Mouse (Mus musculus): ENCODE measurements around the gene Cish. TPM values are rescaled to one million over a fixed set of nuclear protein-coding genes. Genes with fewer than 3 reads are reported as not detected.
A peak's percentile ranks its signal among the peaks of the same experiment; 100 is the strongest.

Cish gene
- polyA plus RNA-seq, 1 experiment from 2014 or later = 3.7 TPM

DNA sequence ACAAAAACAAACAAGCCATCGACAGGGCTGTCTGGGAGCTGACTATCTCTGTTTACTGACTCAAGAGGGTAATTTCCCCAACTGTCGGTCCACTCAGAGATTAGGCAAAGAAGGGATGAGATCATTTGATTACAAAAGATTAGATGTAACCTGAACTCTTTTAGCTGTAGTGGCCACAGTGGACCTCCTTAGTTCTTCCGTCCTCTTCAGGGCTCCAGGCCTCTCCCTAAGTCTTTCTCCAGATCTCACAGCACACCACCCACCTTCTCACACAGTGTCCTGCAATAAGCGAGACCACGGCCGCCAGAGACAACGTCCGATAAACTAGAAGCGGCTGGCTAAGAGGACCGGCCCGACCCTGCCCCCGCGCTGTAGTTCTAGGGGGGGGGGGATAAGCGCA, 215 bp downstream of the Cish start:
- Histone ChIP-seq H3K4me1 (ENCODE audit: control insufficient read depth, insufficient read depth, low read length) (no peaks in the 10 kb centered on the region), H3K4me3 (ENCODE audit: low read depth, low read length) (peak overlapping the region; percentile 53), H3K27me3 (ENCODE audit: control insufficient read depth, insufficient read depth, low read length) (0 out of 2 replicates have a peak, but pooled peaks cover 2% of the 10 kb centered on the region), H3K27ac (replicated peaks; ENCODE audit: low read depth, low read length) (no peak overlapping the region), H3K36me3 (replicated peaks; ENCODE audit: control insufficient read depth, insufficient read depth, low read depth, low read length) (no peaks in the 10 kb centered on the region), H3K9me3 (replicated peaks; ENCODE audit: control insufficient read depth, low read length) (no peaks in the 10 kb centered on the region), H3K4me2 (ENCODE audit: low read depth, low read length) (peak overlapping the region; percentile 55), H3K9ac (replicated peaks; ENCODE audit: low read length) (peak overlapping the region; percentile 46; the same call in 1 of the 2 replicates)
- DNase-seq (ENCODE audit: low spot score) (no peak), ATAC-seq (replicated peaks; ENCODE audit: insufficient number of reproducible peaks, low FRiP score, low TSS enrichment, low read depth) (peak; percentile 31)
- 8% methylated on average over 13 of the region's 14 CpGs for WGBS

DNA sequence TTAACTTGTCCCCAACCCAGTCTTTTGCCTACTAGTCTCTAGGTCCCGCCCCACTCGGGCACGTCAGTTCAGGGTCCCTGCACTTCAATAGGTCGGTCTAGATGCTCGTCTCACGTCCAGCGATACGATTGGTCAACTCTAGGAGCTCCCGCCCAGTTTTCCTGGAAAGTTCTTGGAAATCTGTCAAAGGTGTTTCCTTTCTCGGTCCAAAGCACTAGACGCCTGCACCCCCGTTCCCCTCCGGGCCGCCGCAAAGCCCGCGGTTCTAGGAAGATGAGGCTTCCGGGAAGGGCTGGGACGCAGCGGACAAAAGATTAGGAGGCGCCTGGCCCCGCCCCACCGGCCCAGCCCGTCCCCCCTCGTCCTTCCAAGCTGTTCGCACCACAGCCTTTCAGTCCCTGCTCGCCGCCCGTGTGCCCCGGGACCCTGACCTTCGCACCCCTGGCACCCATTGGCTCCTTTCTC, 707 bp downstream of the Cish start:
- Histone ChIP-seq H3K4me2 (ENCODE audit: low read depth, low read length) (peak overlapping the region; percentile 79), H3K27ac (replicated peaks; ENCODE audit: low read depth, low read length) (no peak overlapping the region), H3K4me1 (ENCODE audit: control insufficient read depth, insufficient read depth, low read length) (no peaks in the 10 kb centered on the region), H3K36me3 (replicated peaks; ENCODE audit: control insufficient read depth, insufficient read depth, low read depth, low read length) (no peaks in the 10 kb centered on the region), H3K4me3 (ENCODE audit: low read depth, low read length) (peak overlapping the region; percentile 53), H3K9me3 (replicated peaks; ENCODE audit: control insufficient read depth, low read length) (no peaks in the 10 kb centered on the region), H3K27me3 (ENCODE audit: control insufficient read depth, insufficient read depth, low read length) (0 out of 2 replicates have a peak, but pooled peaks cover 2% of the 10 kb centered on the region), H3K9ac (replicated peaks; ENCODE audit: low read length) (peak overlapping the region; percentile 54)
- under 1% methylated on average over 31 of the region's 31 CpGs for WGBS
- peak; percentile 96 for DNase-seq (ENCODE audit: low spot score)
- ATAC-seq (replicated peaks; ENCODE audit: insufficient number of reproducible peaks, low FRiP score, low TSS enrichment, low read depth) = peak; percentile 95

DNA sequence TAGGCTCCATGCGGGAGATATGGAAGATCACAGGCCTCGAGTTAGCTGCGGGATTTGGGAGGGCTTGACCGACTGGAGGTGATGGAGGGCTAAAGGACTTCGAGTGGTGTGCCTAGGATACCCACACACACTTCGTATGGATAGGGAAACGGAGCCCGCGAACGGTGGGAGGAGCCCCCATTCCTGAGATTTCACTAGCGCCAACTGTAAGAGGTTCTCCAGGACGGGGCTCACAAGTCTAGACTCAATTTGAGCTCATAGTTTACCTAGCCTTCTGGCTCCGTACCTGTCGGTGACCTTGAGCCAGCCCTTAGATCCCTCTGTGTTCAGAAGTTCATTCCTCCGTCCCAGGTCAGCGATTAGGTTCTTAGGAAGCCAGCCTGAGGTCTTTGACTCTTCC, 1.2 kb downstream of the Cish start:
- Histone ChIP-seq H3K9me3 (replicated peaks; ENCODE audit: control insufficient read depth, low read length) (no peaks in the 10 kb centered on the region), H3K27ac (replicated peaks; ENCODE audit: low read depth, low read length) (no peak overlapping the region), H3K9ac (replicated peaks; ENCODE audit: low read length) (peak overlapping the region; percentile 54), H3K4me2 (ENCODE audit: low read depth, low read length) (peak overlapping the region; percentile 79), H3K4me1 (ENCODE audit: control insufficient read depth, insufficient read depth, low read length) (no peaks in the 10 kb centered on the region), H3K27me3 (ENCODE audit: control insufficient read depth, insufficient read depth, low read length) (0 out of 2 replicates have a peak, but pooled peaks cover 2% of the 10 kb centered on the region), H3K4me3 (ENCODE audit: low read depth, low read length) (peak overlapping the region; percentile 53), H3K36me3 (replicated peaks; ENCODE audit: control insufficient read depth, insufficient read depth, low read depth, low read length) (no peaks in the 10 kb centered on the region)
- no peak for ATAC-seq (replicated peaks; ENCODE audit: insufficient number of reproducible peaks, low FRiP score, low TSS enrichment, low read depth)
- 12% methylated on average over 16 of the region's 16 CpGs for WGBS
- peak; percentile 32 for DNase-seq (ENCODE audit: low spot score)

DNA sequence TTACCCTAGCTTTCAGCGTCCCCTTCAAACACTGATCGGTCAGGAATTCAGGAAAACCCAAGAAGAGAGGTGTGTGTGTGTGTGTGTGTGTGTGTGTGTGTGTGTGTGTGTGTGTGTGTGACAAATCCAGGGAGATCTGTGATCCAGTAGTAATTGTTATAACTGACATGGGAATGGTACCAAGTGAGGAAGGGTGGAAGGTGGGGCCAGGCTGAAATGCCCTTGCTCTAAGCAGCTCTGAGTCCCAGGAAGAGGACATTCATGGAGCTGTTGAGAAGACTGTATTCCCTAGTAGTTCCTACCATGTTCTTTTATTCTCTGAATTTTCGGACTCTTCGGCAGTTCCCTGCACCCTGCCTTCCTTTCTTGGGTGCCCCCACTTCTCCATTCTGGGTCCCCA, 1.8 kb downstream of the Cish start:
- no peaks in the 10 kb centered on the region for H3K9me3 ChIP-seq (replicated peaks; ENCODE audit: control insufficient read depth, low read length)
- no peak for ATAC-seq (replicated peaks; ENCODE audit: insufficient number of reproducible peaks, low FRiP score, low TSS enrichment, low read depth)
- H3K4me2 ChIP-seq (ENCODE audit: low read depth, low read length) = peak overlapping the region; percentile 5; the same call in 1 of the 2 replicates
- H3K27ac ChIP-seq (replicated peaks; ENCODE audit: low read depth, low read length) = no peak overlapping the region
- H3K4me3 ChIP-seq (ENCODE audit: low read depth, low read length) = peak overlapping the region; percentile 53
- H3K9ac ChIP-seq (replicated peaks; ENCODE audit: low read length) = no peak overlapping the region; the same call in 1 of the 2 replicates
- DNase-seq (ENCODE audit: low spot score) = no peak
- no peaks in the 10 kb centered on the region for H3K36me3 ChIP-seq (replicated peaks; ENCODE audit: control insufficient read depth, insufficient read depth, low read depth, low read length)
- 0 out of 2 replicates have a peak, but pooled peaks cover 2% of the 10 kb centered on the region for H3K27me3 ChIP-seq (ENCODE audit: control insufficient read depth, insufficient read depth, low read length)
- no peaks in the 10 kb centered on the region for H3K4me1 ChIP-seq (ENCODE audit: control insufficient read depth, insufficient read depth, low read length)
- 80% methylated on average over 4 of the region's 4 CpGs for WGBS

DNA sequence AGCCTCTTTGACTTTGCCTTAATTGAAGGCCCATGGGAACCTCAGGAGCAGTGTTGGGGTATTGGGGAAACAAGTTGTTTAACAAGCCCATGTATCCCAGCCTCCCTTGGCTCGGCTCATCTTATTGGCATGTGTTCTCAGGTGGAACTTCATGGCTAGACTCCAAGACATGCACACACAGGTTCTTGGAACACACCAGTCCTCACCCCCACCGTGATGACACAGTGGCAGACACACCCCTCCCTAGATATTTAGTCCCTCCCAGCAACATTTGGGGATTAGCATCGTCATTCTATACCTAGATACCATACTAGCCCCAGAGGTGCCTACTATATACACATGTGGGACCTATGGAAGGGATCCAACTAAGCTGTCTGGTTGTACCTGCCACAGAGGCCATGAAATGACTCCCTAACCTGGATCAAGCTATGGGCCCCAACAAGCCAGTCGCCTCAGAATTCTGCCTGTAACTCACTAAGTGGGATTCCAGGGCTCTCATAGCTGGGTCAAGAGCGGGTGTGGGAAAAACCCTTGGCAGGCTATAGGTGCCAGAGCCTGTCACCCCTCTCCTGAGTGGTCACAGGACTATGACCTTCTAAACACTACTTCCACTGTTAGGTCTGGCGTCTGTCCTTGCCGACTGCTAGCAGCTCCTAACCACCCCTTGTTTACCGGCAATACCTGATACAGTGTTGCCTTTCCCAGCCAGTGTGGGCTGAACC, 2.4 kb downstream of the Cish start:
- no peaks in the 10 kb centered on the region for H3K4me1 ChIP-seq (ENCODE audit: control insufficient read depth, insufficient read depth, low read length)
- DNase-seq (ENCODE audit: low spot score) = no peak
- 81% methylated on average over 8 of the region's 8 CpGs for WGBS
- no peak overlapping the region for H3K4me3 ChIP-seq (ENCODE audit: low read depth, low read length)
- no peak overlapping the region for H3K9ac ChIP-seq (replicated peaks; ENCODE audit: low read length)
- H3K4me2 ChIP-seq (ENCODE audit: low read depth, low read length) = peak overlapping the region; percentile 5; the same call in 1 of the 2 replicates
- H3K27me3 ChIP-seq (ENCODE audit: control insufficient read depth, insufficient read depth, low read length) = no peaks in the 10 kb centered on the region
- H3K27ac ChIP-seq (replicated peaks; ENCODE audit: low read depth, low read length) = no peak overlapping the region
- ATAC-seq (replicated peaks; ENCODE audit: insufficient number of reproducible peaks, low FRiP score, low TSS enrichment, low read depth) = no peak
- H3K36me3 ChIP-seq (replicated peaks; ENCODE audit: control insufficient read depth, insufficient read depth, low read depth, low read length) = no peaks in the 10 kb centered on the region
- H3K9me3 ChIP-seq (replicated peaks; ENCODE audit: control insufficient read depth, low read length) = no peaks in the 10 kb centered on the region

DNA sequence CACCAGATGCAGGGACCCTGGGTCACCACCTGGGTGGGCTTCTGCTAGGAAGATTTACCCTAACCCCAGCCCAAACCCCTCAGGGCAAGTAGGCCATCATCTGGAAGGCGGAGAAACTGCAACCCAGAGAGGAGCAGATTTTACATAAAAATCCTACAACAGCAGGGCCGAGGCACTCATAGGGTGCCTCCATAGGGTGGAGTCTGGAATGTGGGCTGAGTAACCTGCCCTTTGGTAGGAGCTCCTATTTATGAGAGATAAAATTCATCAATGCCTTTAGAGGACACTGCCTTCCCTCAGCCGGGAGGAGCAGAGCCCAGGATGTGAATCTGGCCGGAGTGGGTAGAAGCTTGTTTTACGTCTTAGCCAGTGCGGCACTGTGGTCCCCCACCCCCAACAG, 3.0 kb downstream of the Cish start:
- H3K4me2 ChIP-seq (ENCODE audit: low read depth, low read length) = no peak overlapping the region
- no peak overlapping the region for H3K27ac ChIP-seq (replicated peaks; ENCODE audit: low read depth, low read length)
- no peaks in the 10 kb centered on the region for H3K27me3 ChIP-seq (ENCODE audit: control insufficient read depth, insufficient read depth, low read length)
- no peak overlapping the region for H3K9ac ChIP-seq (replicated peaks; ENCODE audit: low read length)
- ATAC-seq (replicated peaks; ENCODE audit: insufficient number of reproducible peaks, low FRiP score, low TSS enrichment, low read depth) (no peak), DNase-seq (ENCODE audit: low spot score) (no peak)
- no peak overlapping the region for H3K4me3 ChIP-seq (ENCODE audit: low read depth, low read length)
- no peaks in the 10 kb centered on the region for H3K36me3 ChIP-seq (replicated peaks; ENCODE audit: control insufficient read depth, insufficient read depth, low read depth, low read length)
- WGBS = 85% methylated on average over 6 of the region's 6 CpGs
- no peaks in the 10 kb centered on the region for H3K4me1 ChIP-seq (ENCODE audit: control insufficient read depth, insufficient read depth, low read length)
- H3K9me3 ChIP-seq (replicated peaks; ENCODE audit: control insufficient read depth, low read length) = no peaks in the 10 kb centered on the region

DNA sequence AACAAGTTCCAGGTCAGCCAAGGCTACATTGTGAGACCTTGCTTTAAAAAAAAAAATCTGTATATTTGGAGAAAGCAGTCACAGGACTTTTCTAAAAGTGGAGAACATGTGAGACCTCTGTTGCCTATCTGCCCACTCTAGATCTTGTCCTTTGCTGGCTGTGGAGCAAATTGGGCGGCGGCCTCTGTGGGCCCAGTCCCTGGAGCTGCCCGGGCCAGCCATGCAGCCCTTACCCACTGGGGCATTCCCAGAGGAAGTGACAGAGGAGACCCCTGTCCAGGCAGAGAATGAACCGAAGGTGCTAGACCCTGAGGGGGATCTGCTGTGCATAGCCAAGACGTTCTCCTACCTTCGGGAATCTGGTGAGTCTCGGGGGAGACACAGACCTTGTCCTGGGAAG, 4.0 kb downstream of the Cish start:
- H3K9me3 ChIP-seq (replicated peaks; ENCODE audit: control insufficient read depth, low read length) = no peaks in the 10 kb centered on the region
- no peak overlapping the region for H3K27ac ChIP-seq (replicated peaks; ENCODE audit: low read depth, low read length)
- no peak overlapping the region for H3K9ac ChIP-seq (replicated peaks; ENCODE audit: low read length)
- H3K36me3 ChIP-seq (replicated peaks; ENCODE audit: control insufficient read depth, insufficient read depth, low read depth, low read length) = no peaks in the 10 kb centered on the region
- 86% methylated on average over 7 of the region's 7 CpGs for WGBS
- no peaks in the 10 kb centered on the region for H3K4me1 ChIP-seq (ENCODE audit: control insufficient read depth, insufficient read depth, low read length)
- H3K27me3 ChIP-seq (ENCODE audit: control insufficient read depth, insufficient read depth, low read length) = no peaks in the 10 kb centered on the region
- H3K4me2 ChIP-seq (ENCODE audit: low read depth, low read length) = no peak overlapping the region
- no peak for DNase-seq (ENCODE audit: low spot score)
- no peak overlapping the region for H3K4me3 ChIP-seq (ENCODE audit: low read depth, low read length)
- no peak for ATAC-seq (replicated peaks; ENCODE audit: insufficient number of reproducible peaks, low FRiP score, low TSS enrichment, low read depth)

DNA sequence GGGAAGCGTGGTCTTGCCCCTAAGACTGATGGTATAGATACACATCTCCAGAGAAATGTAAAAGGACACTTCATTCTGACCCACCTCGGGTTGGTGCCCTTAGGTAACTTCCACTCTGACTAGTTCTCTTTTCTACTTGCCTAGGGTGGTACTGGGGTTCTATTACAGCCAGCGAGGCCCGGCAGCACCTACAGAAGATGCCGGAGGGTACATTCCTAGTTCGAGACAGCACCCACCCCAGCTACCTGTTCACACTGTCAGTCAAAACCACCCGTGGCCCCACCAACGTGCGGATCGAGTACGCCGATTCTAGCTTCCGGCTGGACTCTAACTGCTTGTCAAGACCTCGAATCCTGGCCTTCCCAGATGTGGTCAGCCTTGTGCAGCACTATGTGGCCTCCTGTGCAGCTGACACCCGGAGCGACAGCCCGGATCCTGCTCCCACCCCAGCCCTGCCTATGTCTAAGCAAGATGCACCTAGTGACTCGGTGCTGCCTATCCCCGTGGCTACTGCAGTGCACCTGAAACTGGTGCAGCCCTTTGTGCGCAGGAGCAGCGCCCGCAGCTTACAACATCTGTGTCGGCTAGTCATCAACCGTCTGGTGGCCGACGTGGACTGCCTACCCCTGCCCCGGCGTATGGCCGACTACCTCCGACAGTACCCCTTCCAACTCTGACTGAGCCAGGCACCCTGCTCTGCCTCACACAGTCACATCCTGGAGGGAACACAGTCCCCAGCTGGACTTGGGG, 4.6 kb downstream of the Cish start:
- WGBS = 93% methylated on average over 30 of the region's 30 CpGs

More for the DNA sequence above, 4.6 kb downstream of the Cish start:
- Histone ChIP-seq H3K9me3 (replicated peaks; ENCODE audit: control insufficient read depth, low read length) (no peaks in the 10 kb centered on the region), H3K27me3 (ENCODE audit: control insufficient read depth, insufficient read depth, low read length) (no peaks in the 10 kb centered on the region), H3K9ac (replicated peaks; ENCODE audit: low read length) (no peak overlapping the region), H3K36me3 (replicated peaks; ENCODE audit: control insufficient read depth, insufficient read depth, low read depth, low read length) (no peaks in the 10 kb centered on the region), H3K4me2 (ENCODE audit: low read depth, low read length) (no peak overlapping the region), H3K27ac (replicated peaks; ENCODE audit: low read depth, low read length) (no peak overlapping the region), H3K4me3 (ENCODE audit: low read depth, low read length) (no peak overlapping the region), H3K4me1 (ENCODE audit: control insufficient read depth, insufficient read depth, low read length) (no peaks in the 10 kb centered on the region)
- no peak for ATAC-seq (replicated peaks; ENCODE audit: insufficient number of reproducible peaks, low FRiP score, low TSS enrichment, low read depth)
- DNase-seq (ENCODE audit: low spot score) = no peak

Data from embryonic facial prominence, embryonic 11.5 days (tissue).